Mouse (Mus musculus) midbrain, embryonic 11.5 days (tissue): ENCODE measurements at regions not wholly inside any gene's neighbourhood (a gene's known extent, or its start where the extent isn't known, plus 50 kb on each side); places are given as distances from the start of the nearest gene placed in this dataset.

ENCODE experiments used
- ATAC-seq: fragments of 200-750 bp; cut with Nextera tagmentation; 2 replicates; pipeline ENCODE4 v1.8.0; 2017; ENCODE audit warnings: moderate TSS enrichment, moderate library complexity; ENCODE audit not compliant: low FRiP score
- DNase-seq: peaks from one replicate; pipeline ENCODE4 v3.0.0; 2015; ENCODE audit warnings: low spot score; ENCODE audit errors: missing footprints
- H3K27ac ChIP-seq: fragments of 300-500 bp; sonication (generic); 2 replicates; pipeline ENCODE4 v1.5.1; 2014; ENCODE audit warnings: low read depth, low read length
- H3K27me3 ChIP-seq: fragments of 300-500 bp; sonication (generic); 2 replicates; pipeline ENCODE4 v1.6.1; 2014; ENCODE audit warnings: mild to moderate bottlenecking, low read length, moderate library complexity, mixed read lengths; ENCODE audit not compliant: control insufficient read depth, insufficient read depth
- H3K36me3 ChIP-seq: fragments of 300-500 bp; sonication (generic); 2 replicates; pipeline ENCODE4 v1.6.1; 2014; ENCODE audit warnings: mild to moderate bottlenecking, low read length, moderate library complexity, mixed read lengths; ENCODE audit not compliant: control insufficient read depth, insufficient read depth
- H3K4me1 ChIP-seq: fragments of 300-500 bp; sonication (generic); 2 replicates; pipeline ENCODE4 v1.6.1; 2014; ENCODE audit warnings: low read length; ENCODE audit not compliant: control insufficient read depth, insufficient read depth
- H3K4me2 ChIP-seq: fragments of 300-500 bp; sonication (generic); 2 replicates; pipeline ENCODE4 v1.6.1; 2014; ENCODE audit warnings: mild to moderate bottlenecking, moderate library complexity
- H3K4me3 ChIP-seq: fragments of 300-500 bp; sonication (generic); 2 replicates; pipeline ENCODE4 v1.5.1; 2014; ENCODE audit warnings: low read depth, low read length
- H3K9ac ChIP-seq: fragments of 300-500 bp; sonication (generic); 2 replicates; pipeline ENCODE4 v1.6.1; 2014; ENCODE audit warnings: low read length
- H3K9me3 ChIP-seq: fragments of 300-500 bp; sonication (generic); 2 replicates; pipeline ENCODE4 v1.6.1; 2016; ENCODE audit warnings: low read length; ENCODE audit not compliant: control insufficient read depth
- WGBS: fragments of 180-500 bp; shearing (Covaris S2); extraction: QIAGEN DNeasy Blood & Tissue Kit; methylation state at CpG from one replicate; pipeline ENCODE4 v1.1.7; 2014; 5-methylcytosine and 5-hydroxymethylcytosine counted together

DNA sequence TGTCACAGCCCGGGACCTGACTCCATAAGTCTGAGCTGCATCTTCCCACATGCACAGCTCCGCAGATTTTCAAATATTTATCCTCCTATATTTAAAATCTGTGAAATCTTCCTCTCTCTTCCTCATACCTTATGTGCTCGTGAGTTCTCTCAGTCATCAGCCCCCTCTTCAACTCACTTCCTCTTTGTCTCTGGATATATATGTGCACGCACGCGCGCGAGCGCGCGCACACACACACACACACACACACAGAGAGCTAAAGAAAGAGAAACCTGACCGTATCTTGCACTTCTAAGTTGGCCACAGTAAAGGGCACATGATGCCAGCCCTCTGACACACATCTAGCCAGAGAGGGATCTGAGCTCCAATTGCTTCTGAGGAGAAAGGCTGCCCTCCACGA lies 159.7 kb upstream of the Sdk2 start:
- Histone ChIP-seq H3K4me3 (no peak overlapping the region), H3K9ac (no peak overlapping the region), H3K27me3 (no peaks in the 10 kb centered on the region), H3K4me2 (no peak overlapping the region), H3K27ac (no peak overlapping the region), H3K9me3 (no peaks in the 10 kb centered on the region), H3K36me3 (no peaks in the 10 kb centered on the region), H3K4me1 (no peaks in the 10 kb centered on the region)
- no peak for DNase-seq
- WGBS: 91% methylated on average over 13 of the region's 13 CpGs
- no peak for ATAC-seq

DNA sequence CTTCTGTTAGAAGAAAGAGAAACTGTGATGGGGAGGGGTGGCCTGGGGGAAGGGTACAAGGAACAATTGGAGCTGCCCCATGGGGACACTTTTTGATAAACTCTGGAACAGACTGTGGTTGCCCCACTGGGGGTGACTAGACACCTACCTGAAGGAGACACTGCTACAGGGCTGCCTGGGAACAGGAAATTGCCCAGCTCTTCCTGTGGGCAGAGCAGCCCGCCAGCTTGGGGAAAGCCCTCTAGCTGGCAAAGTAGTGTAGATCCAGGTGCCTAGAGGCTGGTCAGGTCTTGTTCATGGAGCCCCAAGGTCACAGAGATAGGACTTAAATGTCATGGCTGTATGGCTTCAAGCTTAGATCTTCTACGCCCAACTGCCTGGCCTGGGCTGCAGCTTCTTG lies 157.9 kb upstream of the Sdk2 start:
- no peak overlapping the region for H3K27ac ChIP-seq
- no peak overlapping the region for H3K4me3 ChIP-seq
- DNase-seq (peak; percentile 51), ATAC-seq (no peak)
- H3K9ac ChIP-seq: no peak overlapping the region
- H3K9me3 ChIP-seq: no peaks in the 10 kb centered on the region
- H3K27me3 ChIP-seq: no peaks in the 10 kb centered on the region
- H3K4me2 ChIP-seq: no peak overlapping the region
- H3K36me3 ChIP-seq: no peaks in the 10 kb centered on the region
- no peaks in the 10 kb centered on the region for H3K4me1 ChIP-seq
- WGBS: 93% methylated on average over 2 of the region's 2 CpGs

DNA sequence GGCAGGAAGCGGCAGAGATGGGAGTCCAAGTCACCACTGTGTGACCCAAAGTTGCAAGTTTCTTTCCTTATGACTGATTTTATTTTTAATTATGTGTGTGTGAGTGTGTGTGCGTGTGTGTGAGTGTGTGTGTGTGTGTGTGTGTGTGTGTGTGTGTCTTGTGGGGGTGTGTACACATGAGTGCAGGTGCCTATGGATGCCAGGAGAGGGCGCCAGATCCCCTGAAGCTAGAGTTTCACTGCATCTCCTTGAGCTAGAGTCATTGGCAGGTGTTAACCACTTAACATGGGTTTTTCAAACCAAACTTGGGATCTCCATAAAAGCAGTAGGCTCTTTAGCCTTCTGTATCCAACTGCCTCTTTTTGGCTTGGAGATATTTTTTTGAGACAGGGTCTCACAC lies 156.2 kb upstream of the Sdk2 start:
- H3K4me1 ChIP-seq: no peaks in the 10 kb centered on the region
- no peaks in the 10 kb centered on the region for H3K36me3 ChIP-seq
- 81% methylated on average over 3 of the region's 3 CpGs for WGBS
- no peaks in the 10 kb centered on the region for H3K27me3 ChIP-seq
- ATAC-seq: no peak
- no peak overlapping the region for H3K27ac ChIP-seq
- H3K9ac ChIP-seq: no peak overlapping the region
- H3K4me3 ChIP-seq: no peak overlapping the region
- H3K9me3 ChIP-seq: no peaks in the 10 kb centered on the region
- no peak overlapping the region for H3K4me2 ChIP-seq
- DNase-seq: peak; percentile 57

DNA sequence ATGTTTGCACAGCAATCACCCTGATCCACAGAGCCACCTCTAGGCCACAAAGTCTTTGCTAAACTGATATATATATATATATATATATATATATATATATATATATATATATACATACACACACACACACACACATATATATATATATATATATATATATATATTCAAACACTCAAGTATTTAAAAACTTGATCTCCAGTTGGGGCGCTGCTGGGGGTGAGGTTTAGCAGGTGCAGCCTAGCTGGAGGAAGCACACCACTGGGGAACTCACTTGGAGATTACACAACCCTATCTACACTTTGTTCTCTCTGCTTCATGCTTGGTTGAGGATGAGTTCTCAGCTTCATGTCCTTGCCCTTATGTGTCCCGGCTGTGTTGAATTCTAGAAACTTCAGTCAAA lies 153.6 kb upstream of the Sdk2 start:
- Histone ChIP-seq H3K9ac (no peak overlapping the region), H3K4me2 (no peak overlapping the region), H3K27ac (no peak overlapping the region), H3K27me3 (no peaks in the 10 kb centered on the region), H3K4me3 (no peak overlapping the region), H3K36me3 (no peaks in the 10 kb centered on the region), H3K9me3 (no peaks in the 10 kb centered on the region), H3K4me1 (peaks cover 15% of the 10 kb centered on the region)
- WGBS: 85% methylated on average over 2 of the region's 2 CpGs
- ATAC-seq (no peak), DNase-seq (peak; percentile 54)

DNA sequence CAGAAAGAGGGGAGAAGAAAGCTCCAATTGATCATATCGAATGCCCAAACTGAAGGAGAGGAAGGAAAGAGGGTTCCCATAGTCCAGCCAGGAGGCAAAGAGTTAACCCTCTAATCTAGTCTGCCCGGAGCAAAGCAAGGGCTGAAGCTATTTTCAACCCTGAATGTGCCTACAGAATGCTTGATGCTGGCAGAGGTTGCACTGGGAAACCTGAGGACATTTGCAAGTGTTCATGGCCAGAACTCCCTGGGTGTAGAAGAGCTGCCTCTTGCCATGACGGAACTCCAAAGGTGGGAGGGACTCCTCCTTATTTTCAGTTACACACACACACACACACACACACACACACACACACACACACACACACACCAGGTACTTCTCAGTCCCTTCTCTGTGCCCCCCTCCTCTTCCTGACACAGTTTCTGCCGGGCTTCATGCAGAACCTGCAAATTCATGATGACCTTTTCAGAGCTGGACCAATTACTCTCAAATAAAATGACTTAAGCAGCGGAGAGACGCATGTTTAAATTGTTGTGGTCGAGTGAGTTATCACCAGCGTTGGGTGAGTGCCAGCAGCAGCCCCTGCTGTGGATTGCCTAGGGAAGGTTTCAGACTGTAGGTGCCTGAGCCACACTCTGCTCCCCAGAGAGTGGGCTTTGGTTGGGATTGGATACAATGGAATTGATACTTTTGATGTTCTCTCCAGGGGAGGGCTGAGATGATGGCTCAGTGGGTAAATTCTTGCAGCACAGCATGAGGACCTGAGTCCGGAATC lies 152.1 kb upstream of the Sdk2 start:
- Histone ChIP-seq H3K36me3 (no peaks in the 10 kb centered on the region), H3K9ac (no peak overlapping the region), H3K4me2 (no peak overlapping the region), H3K27me3 (no peaks in the 10 kb centered on the region), H3K9me3 (no peaks in the 10 kb centered on the region), H3K4me1 (peaks cover 15% of the 10 kb centered on the region), H3K4me3 (no peak overlapping the region), H3K27ac (no peak overlapping the region)
- DNase-seq: peak; percentile 66
- ATAC-seq: no peak
- 46% methylated on average over 9 of the region's 9 CpGs for WGBS

DNA sequence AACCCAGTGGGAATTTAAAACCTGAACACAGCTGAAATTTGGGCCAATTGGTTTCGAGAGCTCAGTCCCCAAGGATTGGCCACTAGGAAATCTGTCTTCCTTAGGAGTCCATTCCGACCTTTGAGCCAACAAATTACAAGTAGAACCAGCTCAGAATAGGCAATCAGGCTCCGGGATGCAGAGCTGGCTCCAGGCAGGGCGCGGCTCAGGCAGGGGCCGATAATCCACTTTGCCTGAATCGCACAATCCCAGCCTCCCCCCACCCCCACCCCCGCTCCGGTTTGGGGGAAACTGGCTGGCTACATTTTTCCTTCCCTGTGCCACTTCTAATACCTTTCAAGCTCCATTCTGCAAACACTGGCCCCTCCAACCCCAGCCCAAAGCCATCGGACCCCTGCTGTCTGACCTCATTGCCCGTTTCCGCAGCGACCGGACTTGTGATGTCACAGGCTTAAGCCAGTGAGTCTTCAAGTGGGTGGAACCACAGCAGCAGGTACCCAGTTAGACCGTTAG lies 150.5 kb upstream of the Sdk2 start:
- Histone ChIP-seq H3K9ac (peak overlapping the region; percentile 42), H3K9me3 (no peaks in the 10 kb centered on the region), H3K4me1 (peaks cover 15% of the 10 kb centered on the region), H3K27me3 (no peaks in the 10 kb centered on the region), H3K4me3 (peak overlapping the region; percentile 21; the same call in 1 of the 2 replicates), H3K27ac (no peak overlapping the region), H3K36me3 (no peaks in the 10 kb centered on the region), H3K4me2 (peak overlapping the region; percentile 44)
- 0% methylated on average over 15 of the region's 15 CpGs for WGBS
- ATAC-seq (peak; percentile 70), DNase-seq (peak; percentile 92)

DNA sequence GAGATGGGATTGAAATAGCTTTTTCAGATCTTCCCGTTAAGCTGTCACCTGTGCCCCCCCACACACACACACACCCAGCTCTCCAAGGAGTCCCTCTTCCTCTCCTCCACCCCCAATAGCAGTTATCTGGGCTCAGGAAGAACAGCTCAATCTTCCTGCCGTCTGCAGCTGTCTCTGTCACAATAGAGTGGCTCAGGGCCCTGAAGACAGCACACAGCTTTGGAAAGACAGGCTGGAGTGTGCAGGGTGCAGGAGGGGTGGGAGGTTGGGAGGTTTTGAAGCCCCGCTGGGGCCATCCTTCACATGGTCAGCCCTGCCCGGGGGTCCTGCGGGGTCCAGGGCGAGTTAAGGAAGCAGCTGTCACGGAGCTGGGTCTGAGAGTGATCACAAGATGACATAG lies 149.6 kb upstream of the Sdk2 start:
- no peak for DNase-seq
- H3K9ac ChIP-seq: no peak overlapping the region; the same call in 1 of the 2 replicates
- ATAC-seq: peak; percentile 26; the same call in 1 of the 2 replicates

DNA sequence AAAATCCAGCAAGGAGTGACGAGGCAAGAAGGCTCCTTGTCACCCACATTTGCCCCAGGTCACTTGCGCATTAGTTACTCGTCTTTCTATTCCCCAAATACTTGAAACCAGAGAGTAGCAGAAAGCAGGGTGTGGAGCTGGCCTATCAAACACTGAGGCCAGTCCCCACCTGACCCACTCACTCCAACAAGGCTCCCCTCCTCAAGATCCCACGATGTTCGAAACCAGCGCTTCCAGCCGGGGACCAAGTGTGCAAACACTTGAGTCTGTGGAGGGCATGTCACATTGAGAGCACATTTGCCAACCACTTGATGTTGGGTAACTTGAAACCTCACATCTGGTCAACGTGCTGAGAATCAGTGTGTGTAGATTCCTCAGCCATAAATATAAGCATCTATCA lies 148.4 kb upstream of the Sdk2 start:
- no peaks in the 10 kb centered on the region for H3K36me3 ChIP-seq
- no peak overlapping the region for H3K27ac ChIP-seq
- DNase-seq: no peak
- no peaks in the 10 kb centered on the region for H3K9me3 ChIP-seq
- no peaks in the 10 kb centered on the region for H3K27me3 ChIP-seq
- 87% methylated on average over 8 of the region's 8 CpGs for WGBS
- H3K4me2 ChIP-seq: no peak overlapping the region
- no peak overlapping the region for H3K9ac ChIP-seq
- ATAC-seq: no peak
- peaks cover 15% of the 10 kb centered on the region for H3K4me1 ChIP-seq
- no peak overlapping the region for H3K4me3 ChIP-seq

More for the DNA sequence above, 149.6 kb upstream of the Sdk2 start:
- WGBS: 2% methylated on average over 7 of the region's 7 CpGs
- no peaks in the 10 kb centered on the region for H3K27me3 ChIP-seq
- H3K27ac ChIP-seq: no peak overlapping the region
- peaks cover 15% of the 10 kb centered on the region for H3K4me1 ChIP-seq
- H3K4me2 ChIP-seq: peak overlapping the region; percentile 44
- no peaks in the 10 kb centered on the region for H3K9me3 ChIP-seq
- no peaks in the 10 kb centered on the region for H3K36me3 ChIP-seq
- no peak overlapping the region for H3K4me3 ChIP-seq

DNA sequence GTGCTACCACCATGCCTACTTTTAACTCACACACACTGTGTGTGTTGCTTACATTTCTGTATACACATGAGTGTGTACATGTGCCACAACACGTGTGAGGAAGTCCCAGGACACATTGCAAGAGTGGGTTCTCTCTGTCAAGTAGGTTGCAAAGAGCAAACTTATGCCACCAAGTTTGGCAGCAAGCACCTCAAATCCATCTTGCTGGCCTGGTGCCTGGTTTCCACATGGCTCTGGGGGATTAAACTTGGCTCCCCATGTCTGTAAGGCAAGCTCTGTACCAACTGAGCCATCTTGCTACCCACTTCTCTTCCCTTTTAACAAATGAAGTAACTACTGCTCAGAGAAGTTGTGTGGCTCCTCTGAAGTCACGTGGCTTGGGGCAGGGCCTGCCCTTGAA lies 145.3 kb upstream of the Sdk2 start:
- Histone ChIP-seq H3K4me2 (no peak overlapping the region), H3K4me1 (peaks cover 10% of the 10 kb centered on the region), H3K4me3 (no peak overlapping the region), H3K36me3 (no peaks in the 10 kb centered on the region), H3K9ac (no peak overlapping the region), H3K27ac (no peak overlapping the region), H3K9me3 (no peaks in the 10 kb centered on the region), H3K27me3 (no peaks in the 10 kb centered on the region)
- 57% methylated on average over 2 of the region's 2 CpGs for WGBS
- ATAC-seq: no peak
- no peak for DNase-seq
